Mouse (Mus musculus) heart, embryonic 16.5 days (tissue): ENCODE data around the gene Ppp1r3d. TPM values are rescaled to one million over a fixed set of nuclear protein-coding genes. Genes with fewer than 3 reads are reported as not detected.

Experiments used
- ATAC-seq: fragments of 200-750 bp; cut with Nextera tagmentation; replicated peaks from 2 replicates; pipeline ENCODE4 v1.8.0; 2017; ENCODE audit warnings: moderate number of reproducible peaks; ENCODE audit not compliant: insufficient read depth, low FRiP score; ENCODE audit errors: extremely low read depth
- H3K27ac ChIP-seq: fragments of 300-500 bp; sonication (generic); 2 replicates; pipeline ENCODE4 v1.5.1; 2014; ENCODE audit warnings: mild to moderate bottlenecking, low read length, control low read depth, moderate library complexity
- H3K27me3 ChIP-seq: fragments of 300-500 bp; sonication (generic); 2 replicates; pipeline ENCODE4 v1.6.1; 2014; ENCODE audit warnings: low read length, mixed read lengths; ENCODE audit not compliant: control insufficient read depth, insufficient read depth
- H3K36me3 ChIP-seq: fragments of 300-500 bp; sonication (generic); 2 replicates; pipeline ENCODE4 v1.6.1; 2014; ENCODE audit not compliant: control insufficient read depth, insufficient read depth
- H3K4me1 ChIP-seq: fragments of 300-500 bp; sonication (generic); 2 replicates; pipeline ENCODE4 v1.6.1; 2014; ENCODE audit warnings: low read length, mixed read lengths; ENCODE audit not compliant: control insufficient read depth, insufficient read depth
- H3K4me2 ChIP-seq: fragments of 300-500 bp; sonication (generic); 2 replicates; pipeline ENCODE4 v1.6.1; 2014; ENCODE audit warnings: low read depth, mild to moderate bottlenecking, control low read depth, low read length
- H3K4me3 ChIP-seq: fragments of 300-500 bp; sonication (generic); 2 replicates; pipeline ENCODE4 v1.5.1; 2014; ENCODE audit warnings: mild to moderate bottlenecking, control low read depth, low read length
- H3K9ac ChIP-seq: fragments of 300-500 bp; sonication (generic); 2 replicates; pipeline ENCODE4 v1.6.1; 2014; ENCODE audit warnings: low read length, control low read depth
- H3K9me3 ChIP-seq: fragments of 300-500 bp; sonication (generic); replicated peaks from 2 replicates; pipeline ENCODE4 v1.6.1; 2016; ENCODE audit warnings: low read length; ENCODE audit not compliant: control insufficient read depth
- WGBS: fragments of 180-500 bp; shearing (Covaris S2); extraction: QIAGEN DNeasy Blood & Tissue Kit; methylation state at CpG from one replicate; pipeline ENCODE4 v1.1.7; 2014; 5-methylcytosine and 5-hydroxymethylcytosine counted together
- polyA plus RNA-seq: library from polyadenylated mRNA; unstranded; fragments of >200 nt; fragmentation: Nextera tagmentation; extraction: Ambion mirVana; gene quantifications from 2 replicates; pipeline ENCODE4 v1.2.1, GENCODE M21; 2015

Ppp1r3d gene
- polyA plus RNA-seq, result 21.0 and 22.9 TPM in 2 replicates

GRCm38 (mm10) chr2:178414261-178415149 lies at the start of gene Ppp1r3d, which contains the start of gene Fam217b:
Ppp1r3d (minus strand) TSS chr2:178414472.
Fam217b (plus strand) TSS chr2:178414524.
- H3K4me1 ChIP-seq, result peaks cover 34% of the 10 kb centered on the region
- peak within 1 kb of the TSS; percentile 85 for H3K9ac ChIP-seq
- 0 out of 2 replicates have a peak, but pooled peaks cover 2% of the 10 kb centered on the region for H3K27me3 ChIP-seq
- ATAC-seq, result peak; percentile 64
- H3K27ac ChIP-seq, result peak within 1 kb of the TSS; percentile 92
- H3K9me3 ChIP-seq, result peaks cover 7% of the 10 kb centered on the region
- peaks cover 17% of the 10 kb centered on the region for H3K36me3 ChIP-seq
- peak within 1 kb of the TSS; percentile 99 for H3K4me2 ChIP-seq
- H3K4me3 ChIP-seq, result peak within 1 kb of the TSS; percentile 58
- WGBS, result under 1% methylated on average over 71 of the region's 74 CpGs

- H3K4me3 ChIP-seq, result no peak overlapping the region
- H3K9me3 ChIP-seq, result no peaks in the 10 kb centered on the region; the same call in none of the 2 replicates
- H3K9ac ChIP-seq, result no peak overlapping the region
- H3K27me3 ChIP-seq, result no peaks in the 10 kb centered on the region
- H3K4me2 ChIP-seq, result no peak overlapping the region
- no peak for ATAC-seq
- H3K36me3 ChIP-seq, result no peaks in the 10 kb centered on the region
- H3K27ac ChIP-seq, result no peak overlapping the region
- H3K4me1 ChIP-seq, result no peaks in the 10 kb centered on the region
- 49% methylated on average over 5 of the region's 5 CpGs for WGBS
Observed at GRCm38 (mm10) chr2:178460353-178460752, 46.1 kb upstream of the Ppp1r3d start.

DNA sequence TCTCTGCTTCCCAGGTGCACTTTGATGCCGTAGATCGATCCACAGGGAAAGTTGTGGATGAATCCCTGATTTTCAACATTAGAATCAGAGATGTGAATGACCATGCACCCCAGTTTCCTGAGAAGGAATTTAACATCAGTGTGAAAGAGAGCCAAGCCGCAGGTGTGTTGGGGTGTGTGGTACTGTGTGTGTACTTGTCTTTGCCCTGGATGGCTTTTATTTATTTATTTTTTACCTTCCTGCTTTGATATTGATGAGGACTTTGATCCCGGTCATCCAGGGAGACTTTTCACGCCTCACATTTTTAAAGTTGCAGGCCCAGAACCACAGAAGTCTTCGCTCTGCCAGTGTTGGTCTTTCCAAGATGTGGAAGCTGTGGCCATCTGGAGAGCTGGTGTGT lies 43.1 kb upstream of the Ppp1r3d start:
- Histone ChIP-seq H3K4me1 (no peaks in the 10 kb centered on the region), H3K4me3 (no peak overlapping the region), H3K9me3 (no peaks in the 10 kb centered on the region; the same call in none of the 2 replicates), H3K9ac (no peak overlapping the region), H3K4me2 (no peak overlapping the region), H3K36me3 (no peaks in the 10 kb centered on the region), H3K27ac (no peak overlapping the region), H3K27me3 (no peaks in the 10 kb centered on the region)
- 89% methylated on average over 6 of the region's 6 CpGs for WGBS
- no peak for ATAC-seq

GRCm38 (mm10) chr2:178454664-178455516 lies 40.6 kb upstream of the Ppp1r3d start:
- Histone ChIP-seq H3K4me1 (no peaks in the 10 kb centered on the region), H3K27ac (peak overlapping the region; percentile 42), H3K9me3 (no peaks in the 10 kb centered on the region), H3K4me2 (no peak overlapping the region), H3K36me3 (no peaks in the 10 kb centered on the region), H3K4me3 (no peak overlapping the region), H3K27me3 (no peaks in the 10 kb centered on the region), H3K9ac (no peak overlapping the region)
- WGBS, result 47% methylated on average over 17 of the region's 17 CpGs
- no peak; the same call in 1 of the 2 replicates for ATAC-seq

DNA sequence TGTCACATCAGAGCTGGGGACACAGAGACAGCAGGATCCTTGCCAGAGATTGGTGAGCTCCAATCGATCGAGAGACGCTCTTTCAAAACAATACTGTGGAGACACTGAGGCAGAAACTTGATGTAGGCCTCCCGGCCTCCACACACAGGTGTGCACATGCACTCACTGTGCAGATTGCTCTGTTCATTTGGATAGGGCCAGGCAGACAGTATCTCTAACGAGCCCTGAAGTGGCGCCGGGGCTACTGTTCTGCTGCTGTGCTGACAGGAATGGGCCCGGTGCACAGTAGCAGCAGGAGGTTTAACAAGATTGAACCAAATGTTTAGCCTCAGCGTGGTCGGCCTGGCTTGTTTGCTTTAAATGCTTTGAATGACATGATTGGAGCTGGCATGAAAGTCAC lies 36.7 kb upstream of the Ppp1r3d start:
- Histone ChIP-seq H3K9me3 (no peaks in the 10 kb centered on the region), H3K36me3 (no peaks in the 10 kb centered on the region), H3K4me1 (no peaks in the 10 kb centered on the region), H3K9ac (no peak overlapping the region), H3K4me3 (no peak overlapping the region), H3K27ac (no peak overlapping the region), H3K27me3 (no peaks in the 10 kb centered on the region), H3K4me2 (no peak overlapping the region)
- no peak for ATAC-seq
- 62% methylated on average over 10 of the region's 10 CpGs for WGBS

DNA sequence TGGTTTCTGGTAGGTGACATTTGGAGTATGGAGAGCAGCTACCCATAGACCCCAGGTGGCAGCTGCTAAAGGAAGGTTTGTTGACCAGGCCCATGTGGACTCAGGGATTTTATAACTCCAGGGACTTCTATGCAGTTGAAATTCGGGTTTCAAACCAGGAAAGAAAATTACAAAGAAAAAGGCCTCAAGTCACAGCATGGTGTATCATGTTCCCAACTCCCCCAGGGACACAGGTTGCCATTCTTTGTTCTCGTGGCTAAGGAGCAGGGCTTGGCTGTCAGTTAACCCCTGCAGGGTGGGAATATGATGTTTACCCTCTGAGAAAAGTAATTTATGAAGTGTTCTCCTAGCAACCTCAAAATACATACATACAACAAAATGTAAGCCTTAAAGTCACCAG lies 36.0 kb upstream of the Ppp1r3d start:
- ATAC-seq, result no peak
- 36% methylated on average over 2 of the region's 2 CpGs for WGBS

GRCm38 (mm10) chr2:178449386-178449785 lies 35.1 kb upstream of the Ppp1r3d start:
- no peak overlapping the region for H3K4me2 ChIP-seq

More for the DNA sequence above, 36.0 kb upstream of the Ppp1r3d start:
- no peaks in the 10 kb centered on the region for H3K27me3 ChIP-seq
- H3K4me2 ChIP-seq, result no peak overlapping the region
- H3K27ac ChIP-seq, result no peak overlapping the region
- no peak overlapping the region for H3K9ac ChIP-seq
- H3K9me3 ChIP-seq, result no peaks in the 10 kb centered on the region
- no peaks in the 10 kb centered on the region for H3K36me3 ChIP-seq
- no peaks in the 10 kb centered on the region for H3K4me1 ChIP-seq
- H3K4me3 ChIP-seq, result no peak overlapping the region

DNA sequence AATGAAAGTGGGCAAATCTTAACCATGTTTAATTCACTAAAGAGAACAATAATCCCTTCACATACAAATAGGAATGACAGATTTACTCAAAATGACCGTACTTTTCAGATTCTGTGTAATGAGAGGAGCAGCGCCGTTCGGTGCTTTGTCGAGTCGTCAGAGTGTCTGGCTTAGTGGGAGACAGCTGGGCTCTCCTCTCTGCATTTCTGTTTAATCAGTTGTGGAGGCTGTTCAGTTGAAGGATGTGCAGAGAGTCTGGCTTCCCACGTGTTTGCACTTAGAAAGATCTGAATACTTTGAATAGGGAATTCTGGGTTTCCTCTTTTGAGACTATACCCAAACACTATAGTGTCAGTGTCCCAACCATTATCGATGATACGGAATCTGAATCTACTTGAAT lies 23.0 kb upstream of the Ppp1r3d start:
- 59% methylated on average over 9 of the region's 9 CpGs for WGBS
- H3K9me3 ChIP-seq, result no peaks in the 10 kb centered on the region
- H3K4me1 ChIP-seq, result no peaks in the 10 kb centered on the region
- H3K4me2 ChIP-seq, result no peak overlapping the region
- H3K27ac ChIP-seq, result no peak overlapping the region
- H3K9ac ChIP-seq, result no peak overlapping the region
- H3K36me3 ChIP-seq, result no peaks in the 10 kb centered on the region
- no peaks in the 10 kb centered on the region for H3K27me3 ChIP-seq
- no peak for ATAC-seq
- no peak overlapping the region for H3K4me3 ChIP-seq

More at GRCm38 (mm10) chr2:178449386-178449785, 35.1 kb upstream of the Ppp1r3d start:
- WGBS, result 79% methylated on average over 4 of the region's 4 CpGs
- H3K27me3 ChIP-seq, result no peaks in the 10 kb centered on the region
- H3K4me3 ChIP-seq, result no peak overlapping the region
- no peaks in the 10 kb centered on the region for H3K36me3 ChIP-seq
- H3K9me3 ChIP-seq, result no peaks in the 10 kb centered on the region
- H3K9ac ChIP-seq, result no peak overlapping the region
- no peaks in the 10 kb centered on the region for H3K4me1 ChIP-seq
- H3K27ac ChIP-seq, result no peak overlapping the region
- no peak for ATAC-seq
